Mouse (Mus musculus): ENCODE data around the gene Tmem235.
"Not testable (repeated sequence)": the region's sequence is repeated elsewhere in the genome, so short reads cannot be mapped to it uniquely, and the experiment has no call there.

DNA sequence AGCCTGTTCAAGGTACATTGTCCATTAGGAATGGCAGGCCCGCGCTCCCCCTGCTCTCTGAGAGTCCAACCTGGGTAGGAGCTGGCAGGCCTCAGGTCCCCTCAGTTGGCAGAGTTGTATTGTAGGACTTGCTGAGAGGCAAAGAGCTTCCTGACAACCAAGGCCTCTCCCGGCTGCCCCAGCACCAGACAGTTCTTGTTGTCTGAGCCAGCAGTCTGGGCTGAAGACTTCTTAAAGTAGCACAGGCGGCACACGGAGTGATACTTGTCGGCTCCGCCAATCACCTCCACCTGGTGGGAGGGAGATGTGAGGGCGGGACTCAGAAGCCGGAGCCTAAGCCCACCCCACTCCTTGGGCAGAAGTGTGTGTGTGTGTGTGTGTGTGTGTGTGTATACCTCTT, 44.7 kb upstream of the Tmem235 start:
- TF ChIP-seq CTCF, POLR2A (IDR thresholded peaks at IDR 0.05; ENCODE audit: extremely low read depth, insufficient read depth, low read length): not testable (repeated sequence)

Measured in cortical plate, adult 2 months (tissue).